Mouse (Mus musculus) Patski (cell line): ENCODE data around the gene Arhgap45. TPM values are rescaled to one million over a fixed set of nuclear protein-coding genes. Genes with fewer than 3 reads are reported as not detected.

Experiments
- ATAC-seq: fragments of 100-300 bp; one replicate; pipeline ENCODE4 v1.8.0; 2021
- CTCF ChIA-PET: fragments of 350-600 bp; sonication (Branson Sonifier 250); formaldehyde crosslinking; loops from one replicate; lab custom pipeline; 2022; ENCODE audit warnings: inconsistent platforms; lab: Charles Lee
- POLR2A ChIA-PET: fragments of 350-600 bp; sonication (Branson Sonifier 250); formaldehyde crosslinking; loops from one replicate; lab custom pipeline; 2022; ENCODE audit warnings: antibody characterized with exemption, inconsistent platforms; lab: Charles Lee
- DNase-seq: peaks from one replicate; pipeline ENCODE4 v3.0.0-alpha.2; 2011; ENCODE audit warnings: low read depth, low spot score
- H3K27me3 ChIP-seq: fragments of 371-371 bp; one replicate; pipeline ENCODE4 v1.5.1; 2021
- CTCF ChIP-seq: fragments of 100-300 bp; IDR thresholded peaks from one replicate; pipeline ENCODE4 v1.5.1; 2021
- in situ Hi-C: fragments of 300-500 bp; cut with MboI; formaldehyde crosslinking; loops from 3 replicates; pipeline ENCODE4 v1.11.1; 2018; ENCODE audit warnings: low pct_unique_long_range_greater_than_20kb, mixed read lengths
- polyA plus RNA-seq: library from polyadenylated mRNA; unstranded; gene quantifications from one replicate; pipeline ENCODE4 v1.2.3, GENCODE M21; 2021

Arhgap45 gene
- polyA plus RNA-seq, result 0.85 TPM

DNA sequence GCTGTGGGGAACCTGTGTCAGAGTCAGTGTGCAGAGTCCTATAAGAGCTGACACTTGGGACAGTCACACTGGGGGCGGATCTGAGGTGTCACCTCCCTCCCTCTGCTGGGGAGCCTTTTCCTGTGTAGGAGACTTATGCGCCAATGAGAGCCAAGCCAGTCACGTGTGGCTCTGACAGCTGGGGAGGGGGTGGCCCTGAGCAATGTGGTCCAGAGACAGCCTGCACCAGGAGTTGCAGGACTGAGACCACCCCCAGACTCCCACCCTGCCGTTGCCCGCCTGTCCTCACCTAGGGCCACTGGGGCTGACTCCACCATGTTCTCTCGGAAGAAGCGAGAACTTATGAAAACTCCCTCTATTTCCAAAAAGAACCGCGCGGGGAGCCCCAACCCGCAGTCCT, at the start of gene Arhgap45:
Gene Arhgap45, plus strand, starts transcription at position 143 of the 400 bp plus-strand sequence.
- no peaks in the 10 kb centered on the region for H3K27me3 ChIP-seq
- DNase-seq (no peak), ATAC-seq (no peak)
- POLR2A ChIA-PET, result no interaction called here
- in situ Hi-C loops, result no loop called here
- no peak for TF ChIP-seq CTCF
- CTCF ChIA-PET, result interaction anchor here (1.7 kb wide), 1 partner anchor 14 kb away, joined by 8 read pairs; no protein-coding TSS in a partner anchor

DNA sequence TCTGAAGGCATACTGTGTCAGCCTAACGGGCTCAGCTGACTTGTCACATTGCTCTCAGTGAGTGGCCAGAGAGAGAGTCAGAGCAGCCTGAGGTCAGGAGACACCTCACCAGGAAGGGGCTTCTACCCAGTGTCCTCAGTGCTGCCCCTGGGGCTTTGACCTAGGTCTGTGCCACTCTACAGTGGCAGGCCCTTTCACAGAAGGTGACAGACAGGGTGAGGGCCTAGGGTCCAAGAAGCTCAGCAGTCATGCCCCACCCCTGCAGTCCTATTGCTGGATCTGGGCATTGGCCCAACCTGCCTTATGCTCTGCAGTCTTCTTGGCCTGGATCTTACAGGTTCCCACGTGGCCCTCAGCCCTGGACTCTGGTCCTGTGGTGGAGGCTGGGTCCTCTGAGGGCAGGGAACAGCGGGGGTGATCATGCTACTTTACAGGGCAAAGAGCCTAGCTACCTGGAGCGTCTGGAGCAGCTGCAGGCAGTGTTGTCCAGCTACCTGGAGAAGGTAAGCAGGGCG, 49.5 kb upstream of the Arhgap45 start:
- in situ Hi-C loops, result no loop called here
- POLR2A ChIA-PET, result no interaction called here
- CTCF ChIA-PET, result no interaction called here
- ATAC-seq (no peak), DNase-seq (no peak)
- TF ChIP-seq CTCF, result no peak
- H3K27me3 ChIP-seq, result no peaks in the 10 kb centered on the region

DNA sequence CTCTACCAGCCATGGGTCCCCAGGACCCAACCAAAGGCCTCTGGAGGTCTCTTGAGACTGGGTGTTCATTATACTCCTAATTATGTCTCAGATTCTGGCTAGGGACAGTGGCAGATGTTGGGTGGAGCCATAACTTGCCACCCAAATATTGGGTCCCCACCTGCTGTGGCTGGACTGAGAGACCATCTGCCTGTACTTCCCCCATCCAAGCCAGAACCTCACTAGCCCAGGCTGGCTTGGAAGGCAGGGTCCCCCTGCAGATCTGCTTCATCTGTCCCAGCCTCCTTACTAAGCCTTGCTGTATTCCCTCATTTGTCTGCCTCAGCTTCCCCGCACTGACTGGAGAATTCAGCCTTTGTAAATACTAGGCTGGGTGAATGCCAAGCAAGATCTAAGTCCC, 48.3 kb upstream of the Arhgap45 start:
- POLR2A ChIA-PET, result interaction anchor here (1.1 kb wide), 1 partner anchor 15 kb away, joined by 4 read pairs; no protein-coding TSS in a partner anchor
- ATAC-seq (no peak), DNase-seq (no peak)
- in situ Hi-C loops, result no loop called here
- no peak for TF ChIP-seq CTCF
- H3K27me3 ChIP-seq, result no peaks in the 10 kb centered on the region
- CTCF ChIA-PET, result no interaction called here

DNA sequence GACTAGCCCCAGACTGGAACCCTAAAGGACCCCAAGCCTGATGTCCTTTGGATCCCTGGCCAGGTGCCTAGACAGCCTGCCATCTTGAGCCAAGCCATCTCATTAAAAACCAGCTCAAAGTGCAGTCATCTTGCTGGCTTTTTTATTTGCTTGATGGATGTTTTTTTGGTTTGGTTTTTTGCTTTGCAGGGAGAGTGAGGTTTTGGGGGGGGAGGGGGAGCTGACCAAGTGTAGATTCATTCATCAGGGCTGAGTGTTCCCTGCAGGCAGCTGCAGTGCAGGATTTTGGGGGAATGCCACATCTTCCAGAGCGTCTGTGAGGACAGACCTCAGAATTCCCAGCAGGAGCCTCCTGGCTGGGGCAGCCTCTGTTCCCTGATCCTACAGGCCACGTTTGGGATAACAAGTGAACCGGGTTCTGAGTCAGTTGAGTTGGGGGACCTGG, 47.3 kb upstream of the Arhgap45 start:
- no peak for ATAC-seq
- POLR2A ChIA-PET, result interaction anchor here (1.1 kb wide), 1 partner anchor 14 kb away, joined by 4 read pairs; no protein-coding TSS in a partner anchor

DNA sequence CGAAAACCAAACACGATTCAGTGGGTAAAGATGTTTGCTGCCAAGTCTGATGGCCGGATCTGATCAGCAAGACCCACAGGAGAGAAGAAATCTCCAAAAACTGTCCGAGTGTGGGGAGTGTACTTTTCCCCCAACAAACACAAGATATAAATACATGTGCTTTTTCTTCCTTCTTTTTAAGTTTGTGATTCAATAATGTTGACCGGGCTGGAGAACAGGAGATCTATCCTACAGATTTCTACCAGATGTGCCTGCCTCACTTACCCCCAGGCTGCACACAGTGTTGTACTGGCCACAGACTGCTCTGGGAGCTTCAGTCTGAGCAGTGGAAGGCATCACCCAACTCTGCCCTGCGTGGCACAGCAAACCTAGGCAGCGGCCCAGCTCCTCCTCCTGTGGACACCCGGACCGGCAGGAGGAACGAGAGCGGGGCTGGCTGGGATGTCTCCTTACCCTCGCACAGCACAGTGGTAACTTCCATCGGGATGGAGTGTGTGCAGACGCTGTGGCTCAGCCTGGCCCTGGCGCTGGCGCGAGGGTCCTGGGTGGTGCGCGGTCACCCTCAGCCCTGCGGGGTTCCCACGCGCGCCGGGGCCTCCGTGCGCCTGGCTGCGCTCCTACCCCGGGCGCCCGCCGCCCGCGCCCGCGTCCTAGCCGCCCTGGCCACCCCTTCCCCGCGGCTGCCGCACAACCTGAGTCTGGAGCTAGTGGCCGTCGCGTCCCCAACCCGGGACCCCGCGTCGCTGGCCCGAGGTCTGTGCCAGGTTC, 45.9 kb upstream of the Arhgap45 start, which contains the start of gene Grin3b:
Gene Grin3b, plus strand, starts transcription at position 301 of the 768 bp plus-strand sequence.
- in situ Hi-C loops, result no loop called here
- DNase-seq (no peak), ATAC-seq (no peak)
- POLR2A ChIA-PET, result no interaction called here
- CTCF ChIA-PET, result interaction anchor here (2.0 kb wide), 1 partner anchor 11 kb away, joined by 7 read pairs; the partner anchor contains the start of gene Wdr18
- TF ChIP-seq CTCF, result no peak
- no peaks in the 10 kb centered on the region for H3K27me3 ChIP-seq

More for the DNA sequence above, 47.3 kb upstream of the Arhgap45 start:
- DNase-seq, result no peak
- TF ChIP-seq CTCF, result no peak
- CTCF ChIA-PET, result interaction anchor here (1.3 kb wide), 1 partner anchor 10 kb away, joined by 5 read pairs; no protein-coding TSS in a partner anchor
- no peaks in the 10 kb centered on the region for H3K27me3 ChIP-seq
- in situ Hi-C loops, result no loop called here

DNA sequence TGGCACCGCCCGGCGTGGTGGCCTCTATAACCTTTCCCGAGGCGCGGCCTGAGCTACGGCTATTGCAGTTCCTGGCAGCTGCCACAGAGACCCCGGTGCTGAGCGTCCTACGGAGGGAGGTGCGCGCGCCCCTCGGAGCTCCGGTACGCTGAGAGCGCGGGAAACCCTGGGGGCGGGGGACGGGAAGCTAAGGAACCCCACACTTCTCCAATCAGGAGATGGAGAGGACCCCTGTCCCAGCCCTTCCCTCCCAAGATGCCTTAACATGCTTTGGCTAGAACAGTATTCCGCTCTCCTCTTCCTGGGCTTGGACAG, 45.3 kb upstream of the Arhgap45 start:
- H3K27me3 ChIP-seq, result no peaks in the 10 kb centered on the region
- POLR2A ChIA-PET, result no interaction called here
- TF ChIP-seq CTCF, result no peak
- ATAC-seq (no peak), DNase-seq (no peak)
- CTCF ChIA-PET, result interaction anchor here (2.0 kb wide), 1 partner anchor 11 kb away, joined by 7 read pairs; the partner anchor contains the start of gene Wdr18
- in situ Hi-C loops, result no loop called here

DNA sequence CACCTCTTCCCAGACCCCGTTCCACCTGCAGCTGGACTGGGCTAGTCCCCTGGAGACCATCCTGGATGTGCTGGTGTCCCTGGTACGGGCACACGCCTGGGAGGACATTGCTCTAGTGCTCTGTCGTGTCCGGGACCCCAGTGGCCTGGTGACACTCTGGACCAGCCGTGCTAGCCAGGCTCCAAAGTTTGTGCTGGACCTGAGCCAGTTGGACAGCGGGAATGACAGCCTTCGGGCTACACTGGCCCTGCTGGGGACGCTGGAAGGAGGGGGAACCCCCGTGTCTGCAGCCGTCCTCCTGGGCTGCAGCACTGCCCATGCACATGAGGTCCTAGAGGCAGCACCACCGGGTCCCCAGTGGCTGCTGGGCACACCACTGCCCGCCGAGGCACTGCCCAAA, 43.6 kb upstream of the Arhgap45 start:
- TF ChIP-seq CTCF, result no peak
- no peaks in the 10 kb centered on the region for H3K27me3 ChIP-seq
- ATAC-seq, result no peak
- DNase-seq, result no peak
- CTCF ChIA-PET, result interaction anchor here (1.0 to 2.0 kb wide), 3 partner anchors 12 to 192 kb away, joined by 3 to 7 read pairs (median 5); partner anchors contain the start of genes Tmem259 and Wdr18
- in situ Hi-C loops, result no loop called here
- POLR2A ChIA-PET, result no interaction called here

DNA sequence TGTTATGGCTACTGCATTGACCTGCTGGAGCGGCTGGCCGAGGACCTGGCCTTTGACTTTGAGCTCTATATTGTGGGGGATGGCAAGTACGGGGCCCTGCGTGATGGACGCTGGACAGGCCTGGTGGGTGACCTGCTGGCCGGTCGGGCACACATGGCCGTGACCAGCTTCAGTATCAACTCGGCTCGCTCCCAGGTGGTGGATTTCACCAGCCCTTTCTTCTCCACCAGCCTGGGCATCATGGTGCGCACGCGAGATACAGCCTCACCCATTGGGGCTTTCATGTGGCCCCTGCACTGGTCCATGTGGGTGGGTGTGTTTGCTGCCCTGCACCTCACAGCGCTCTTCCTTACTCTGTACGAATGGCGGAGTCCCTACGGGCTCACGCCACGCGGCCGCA, 42.4 kb upstream of the Arhgap45 start:
- TF ChIP-seq CTCF, result no peak
- CTCF ChIA-PET, result interaction anchor here (0.8 to 2.4 kb wide), 3 partner anchors 11 to 14 kb away, joined by 3 to 11 read pairs (median 3); partner anchors contain the start of genes Tmem259 and Wdr18
- ATAC-seq (no peak), DNase-seq (no peak)
- no peaks in the 10 kb centered on the region for H3K27me3 ChIP-seq
- in situ Hi-C loops, result no loop called here
- POLR2A ChIA-PET, result no interaction called here

DNA sequence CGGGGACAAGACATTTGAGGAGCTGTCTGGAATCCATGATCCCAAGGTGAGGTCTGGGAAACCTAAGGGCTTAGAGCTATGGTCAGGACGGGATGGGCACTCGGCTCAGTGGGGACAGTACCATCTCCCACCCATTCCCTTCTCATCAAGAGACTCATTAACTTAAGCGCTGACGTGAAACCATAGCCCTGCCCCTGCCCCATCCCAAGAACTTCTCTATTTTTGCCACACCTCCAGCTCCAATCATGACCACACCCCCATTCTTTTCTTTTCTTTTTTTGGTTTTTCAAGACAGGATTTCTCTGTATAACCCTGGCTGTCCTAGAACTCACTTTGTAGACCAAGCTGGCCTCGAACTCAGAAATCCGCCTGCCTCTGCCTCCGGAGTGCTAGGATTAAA, 41.8 kb upstream of the Arhgap45 start:
- no peaks in the 10 kb centered on the region for H3K27me3 ChIP-seq
- ATAC-seq (no peak), DNase-seq (no peak)
- in situ Hi-C loops, result no loop called here
- no peak for TF ChIP-seq CTCF
- CTCF ChIA-PET, result interaction anchor here (1.4 to 2.4 kb wide), 2 partner anchors 10 to 15 kb away, joined by 3 to 11 read pairs; partner anchors contain the start of genes Tmem259 and Wdr18
- POLR2A ChIA-PET, result no interaction called here

DNA sequence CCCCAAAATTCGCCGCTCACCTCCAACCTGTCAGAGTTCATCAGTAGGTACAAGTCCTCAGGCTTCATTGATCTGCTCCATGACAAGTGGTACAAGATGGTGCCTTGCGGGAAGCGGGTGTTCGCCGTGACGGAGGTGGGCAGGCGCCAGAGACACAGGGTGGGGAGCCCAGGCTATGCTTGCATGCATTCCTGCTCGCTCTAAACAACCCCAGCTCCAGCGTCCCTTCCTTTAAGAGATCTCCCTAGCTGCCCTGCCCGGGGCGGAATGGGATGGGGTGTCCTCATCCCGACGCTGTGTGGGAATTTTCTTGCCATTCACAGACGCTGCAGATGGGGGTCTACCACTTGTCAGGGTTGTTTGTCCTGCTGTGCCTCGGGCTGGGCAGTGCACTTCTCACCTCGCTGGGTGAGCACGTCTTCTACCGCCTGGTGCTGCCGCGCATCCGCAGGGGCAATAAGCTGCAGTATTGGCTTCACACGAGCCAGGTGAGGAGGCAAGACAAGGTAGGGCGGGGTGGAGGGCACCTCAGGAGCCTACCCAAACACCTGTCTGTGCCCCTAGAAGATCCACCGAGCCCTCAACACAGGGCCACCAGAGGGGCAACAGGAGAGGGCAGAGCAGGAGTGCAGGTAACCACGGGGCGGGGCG, 40.3 kb upstream of the Arhgap45 start:
- ATAC-seq (no peak), DNase-seq (no peak)
- ChIA-PET POLR2A (no interaction called here), CTCF (interaction anchor here (2.4 kb wide), 1 partner anchor 9 kb away, joined by 11 read pairs; the partner anchor contains the start of gene Tmem259)
- in situ Hi-C loops, result no loop called here
- H3K27me3 ChIP-seq, result no peaks in the 10 kb centered on the region
- TF ChIP-seq CTCF, result no peak
